Mouse (Mus musculus) stomach, embryonic 15.5 days (tissue): ENCODE data around the gene Sorcs2. TPM values are rescaled to one million over a fixed set of nuclear protein-coding genes. Genes with fewer than 3 reads are reported as not detected.

Experiments used
- ATAC-seq: fragments of 200-750 bp; cut with Nextera tagmentation; 2 replicates; pipeline ENCODE4 v1.8.0; 2017; ENCODE audit warnings: low read depth, moderate number of reproducible peaks, moderate TSS enrichment; ENCODE audit not compliant: insufficient read depth, low FRiP score
- H3K27ac ChIP-seq: fragments of 300-500 bp; sonication (generic); 2 replicates; pipeline ENCODE4 v1.5.1; 2015; ENCODE audit warnings: mild to moderate bottlenecking, inconsistent platforms
- H3K27me3 ChIP-seq: fragments of 300-500 bp; sonication (generic); replicated peaks from 2 replicates; pipeline ENCODE4 v1.6.1; 2015; ENCODE audit warnings: inconsistent platforms
- H3K36me3 ChIP-seq: fragments of 300-500 bp; sonication (generic); 2 replicates; pipeline ENCODE4 v1.6.1; 2015; ENCODE audit warnings: inconsistent platforms
- H3K4me1 ChIP-seq: fragments of 300-500 bp; sonication (generic); 2 replicates; pipeline ENCODE4 v1.6.1; 2015; ENCODE audit warnings: inconsistent platforms
- H3K4me2 ChIP-seq: fragments of 300-500 bp; sonication (generic); 2 replicates; pipeline ENCODE4 v1.6.1; 2015; ENCODE audit warnings: mild to moderate bottlenecking, inconsistent platforms
- H3K4me3 ChIP-seq: fragments of 300-500 bp; sonication (generic); replicated peaks from 2 replicates; pipeline ENCODE4 v1.5.1; 2015; ENCODE audit warnings: inconsistent platforms
- H3K9ac ChIP-seq: fragments of 300-500 bp; sonication (generic); 2 replicates; pipeline ENCODE4 v1.6.1; 2015; ENCODE audit warnings: inconsistent platforms
- H3K9me3 ChIP-seq: fragments of 300-500 bp; sonication (generic); 2 replicates; pipeline ENCODE4 v1.6.1; 2016; ENCODE audit warnings: inconsistent platforms
- WGBS: fragments of 180-500 bp; shearing (Covaris S2); methylation state at CpG from one replicate; pipeline ENCODE4 v1.1.7; 2015; 5-methylcytosine and 5-hydroxymethylcytosine counted together
- polyA plus RNA-seq: library from polyadenylated mRNA; unstranded; fragments of >200 nt; fragmentation: Nextera tagmentation; extraction: Ambion mirVana; gene quantifications from 2 replicates; pipeline ENCODE4 v1.2.1, GENCODE M21; 2015

Gene Sorcs2
- polyA plus RNA-seq: 13.7 TPM in 2 replicates

DNA sequence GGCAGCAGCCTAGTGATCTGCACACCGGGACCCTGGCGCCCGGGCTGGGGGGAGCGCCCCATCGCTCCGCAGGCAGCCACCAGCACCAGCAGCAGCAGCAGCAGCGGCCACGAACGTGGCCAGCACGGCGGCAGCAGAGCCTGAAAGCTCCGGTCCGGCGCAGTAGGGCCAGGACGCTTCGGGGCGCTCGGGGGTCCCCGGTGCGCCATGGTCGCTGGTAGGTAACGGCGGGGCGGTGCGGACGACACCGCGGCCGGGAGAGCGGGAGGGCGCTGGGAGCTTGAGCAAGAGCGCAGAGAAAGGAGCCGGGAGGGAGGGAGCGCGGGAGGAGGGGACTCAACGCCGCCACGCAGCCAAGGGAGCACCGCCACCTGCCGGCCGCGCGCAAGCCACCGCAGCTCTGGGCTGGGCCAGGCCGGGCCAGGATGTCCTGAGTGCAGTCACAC, at the start of gene Sorcs2:
Gene Sorcs2, minus strand, starts transcription at position 303 of the 446 bp plus-strand sequence.
- peak within 1 kb of the TSS; percentile 78 for H3K4me3 ChIP-seq
- 1% methylated on average over 43 of the region's 45 CpGs for WGBS
- H3K4me2 ChIP-seq: peak within 1 kb of the TSS; percentile 99
- H3K4me1 ChIP-seq: peaks cover 24% of the 10 kb centered on the region
- H3K36me3 ChIP-seq: no peaks in the 10 kb centered on the region
- no peaks in the 10 kb centered on the region for H3K9me3 ChIP-seq
- 0 out of 2 replicates have a peak, but pooled peaks cover 4% of the 10 kb centered on the region for H3K27me3 ChIP-seq
- ATAC-seq: peak; percentile 84
- H3K27ac ChIP-seq: no peak within 1 kb of the TSS
- H3K9ac ChIP-seq: peak within 1 kb of the TSS; percentile 87

DNA sequence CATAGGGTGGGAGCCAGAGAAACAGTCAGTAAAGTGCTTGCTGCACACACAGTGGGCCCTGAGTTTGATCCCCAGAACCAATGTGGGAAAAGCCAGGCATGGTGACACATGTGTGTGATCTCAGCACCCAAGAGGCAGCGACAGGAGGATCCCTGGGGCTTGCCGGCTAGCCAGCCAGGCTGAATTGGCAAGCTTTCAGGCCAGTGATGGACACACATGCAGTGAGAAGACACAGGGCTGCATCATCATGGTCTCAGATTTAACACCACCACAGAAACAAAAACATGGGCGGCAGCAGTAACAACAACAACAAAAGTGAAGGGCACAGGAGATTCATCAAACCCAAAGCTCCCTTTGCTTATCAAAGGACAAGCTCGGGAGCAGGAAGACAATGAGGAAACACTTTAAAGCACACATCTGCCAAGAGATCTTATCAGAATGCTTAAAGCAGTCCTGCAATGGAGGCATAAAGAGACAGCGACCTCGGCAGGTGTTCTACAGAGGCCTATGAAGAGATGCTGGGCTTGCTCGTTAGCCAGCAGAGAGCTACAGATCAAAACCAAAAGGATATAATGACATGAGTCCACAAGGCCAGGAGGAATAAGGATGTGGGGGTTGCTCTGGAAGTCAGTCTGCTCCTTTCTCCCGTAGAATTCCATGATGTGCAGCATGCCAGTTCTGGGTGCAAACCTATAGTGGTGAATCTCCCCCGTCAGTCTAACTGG, 48.4 kb upstream of the Sorcs2 start:
- Histone ChIP-seq H3K4me3 (no peak overlapping the region), H3K4me2 (no peak overlapping the region), H3K27me3 (no peaks in the 10 kb centered on the region; the same call in 1 of the 2 replicates), H3K9ac (no peak overlapping the region), H3K9me3 (no peaks in the 10 kb centered on the region), H3K27ac (no peak overlapping the region), H3K36me3 (no peaks in the 10 kb centered on the region), H3K4me1 (0 out of 2 replicates have a peak, but pooled peaks cover 4% of the 10 kb centered on the region)
- 38% methylated on average over 9 of the region's 9 CpGs for WGBS
- no peak for ATAC-seq

DNA sequence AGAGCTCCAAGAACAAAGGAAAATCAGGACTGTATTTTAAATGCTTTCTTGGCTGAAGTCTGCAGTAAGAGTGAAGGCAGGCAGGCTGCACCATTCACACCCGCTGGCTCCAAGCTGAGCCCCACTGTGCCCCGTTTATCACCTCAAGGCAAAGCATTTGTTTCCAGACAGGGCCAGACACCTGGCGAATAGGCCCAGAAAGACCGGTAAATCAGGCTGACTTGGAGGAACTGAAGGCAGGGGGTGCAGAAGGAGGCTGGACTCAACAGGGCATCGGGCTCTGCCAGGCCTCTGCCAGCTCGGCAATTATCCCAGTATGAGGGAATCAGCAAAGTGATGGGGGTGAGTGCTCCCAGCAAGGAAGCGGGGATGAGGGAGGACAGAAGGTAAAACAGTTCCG, 47.1 kb upstream of the Sorcs2 start:
- H3K27ac ChIP-seq: no peak overlapping the region
- H3K36me3 ChIP-seq: no peaks in the 10 kb centered on the region
- H3K27me3 ChIP-seq: no peaks in the 10 kb centered on the region; the same call in 1 of the 2 replicates
- no peak overlapping the region for H3K9ac ChIP-seq
- H3K4me2 ChIP-seq: no peak overlapping the region
- WGBS: 24% methylated on average over 8 of the region's 8 CpGs
- H3K4me1 ChIP-seq: 0 out of 2 replicates have a peak, but pooled peaks cover 4% of the 10 kb centered on the region
- no peak overlapping the region for H3K4me3 ChIP-seq
- ATAC-seq: no peak
- H3K9me3 ChIP-seq: no peaks in the 10 kb centered on the region

DNA sequence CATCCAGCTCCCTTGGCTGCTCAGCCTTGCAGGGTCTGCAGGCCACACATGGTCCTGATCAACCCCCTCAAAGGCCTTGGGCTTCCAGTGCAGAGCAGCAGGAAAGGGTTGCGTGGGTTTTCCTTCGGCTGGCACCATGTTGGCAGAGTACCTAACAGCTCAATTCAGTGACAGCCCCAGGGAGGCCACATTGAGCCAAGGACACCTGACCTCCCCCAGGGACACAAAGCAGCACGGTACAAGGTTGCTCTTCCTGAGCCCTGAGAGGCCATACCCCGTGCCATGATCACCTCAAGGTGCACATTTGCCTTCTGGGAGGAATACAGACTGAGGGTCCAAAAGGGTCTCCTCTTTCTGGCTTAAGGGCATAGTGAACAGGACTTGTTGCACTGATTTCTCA, 46.7 kb upstream of the Sorcs2 start:
- Histone ChIP-seq H3K9ac (no peak overlapping the region), H3K36me3 (no peaks in the 10 kb centered on the region), H3K4me2 (no peak overlapping the region), H3K4me3 (no peak overlapping the region), H3K27ac (no peak overlapping the region), H3K9me3 (no peaks in the 10 kb centered on the region), H3K4me1 (0 out of 2 replicates have a peak, but pooled peaks cover 4% of the 10 kb centered on the region), H3K27me3 (no peaks in the 10 kb centered on the region; the same call in 1 of the 2 replicates)
- 52% methylated on average over 4 of the region's 4 CpGs for WGBS
- ATAC-seq: no peak

GRCm38 (mm10) chr5:36440741-36441140, 42.8 kb upstream of the Sorcs2 start:
- H3K9me3 ChIP-seq: no peaks in the 10 kb centered on the region
- no peak overlapping the region for H3K4me3 ChIP-seq
- H3K36me3 ChIP-seq: no peaks in the 10 kb centered on the region
- ATAC-seq: no peak
- no peak overlapping the region for H3K9ac ChIP-seq
- H3K4me1 ChIP-seq: 0 out of 2 replicates have a peak, but pooled peaks cover 4% of the 10 kb centered on the region
- 60% methylated on average over 3 of the region's 3 CpGs for WGBS
- H3K27me3 ChIP-seq: no peaks in the 10 kb centered on the region; the same call in 1 of the 2 replicates
- no peak overlapping the region for H3K4me2 ChIP-seq
- H3K27ac ChIP-seq: no peak overlapping the region

- Histone ChIP-seq H3K9me3 (no peaks in the 10 kb centered on the region), H3K27ac (no peak overlapping the region), H3K4me2 (no peak overlapping the region), H3K36me3 (no peaks in the 10 kb centered on the region), H3K9ac (no peak overlapping the region), H3K4me3 (no peak overlapping the region), H3K4me1 (no peaks in the 10 kb centered on the region), H3K27me3 (no peaks in the 10 kb centered on the region)
- no peak; the same call in 1 of the 2 replicates for ATAC-seq
- 62% methylated on average over 4 of the region's 4 CpGs for WGBS
These were observed 38.9 kb upstream of the Sorcs2 start for GRCm38 (mm10) chr5:36436858-36437257.

DNA sequence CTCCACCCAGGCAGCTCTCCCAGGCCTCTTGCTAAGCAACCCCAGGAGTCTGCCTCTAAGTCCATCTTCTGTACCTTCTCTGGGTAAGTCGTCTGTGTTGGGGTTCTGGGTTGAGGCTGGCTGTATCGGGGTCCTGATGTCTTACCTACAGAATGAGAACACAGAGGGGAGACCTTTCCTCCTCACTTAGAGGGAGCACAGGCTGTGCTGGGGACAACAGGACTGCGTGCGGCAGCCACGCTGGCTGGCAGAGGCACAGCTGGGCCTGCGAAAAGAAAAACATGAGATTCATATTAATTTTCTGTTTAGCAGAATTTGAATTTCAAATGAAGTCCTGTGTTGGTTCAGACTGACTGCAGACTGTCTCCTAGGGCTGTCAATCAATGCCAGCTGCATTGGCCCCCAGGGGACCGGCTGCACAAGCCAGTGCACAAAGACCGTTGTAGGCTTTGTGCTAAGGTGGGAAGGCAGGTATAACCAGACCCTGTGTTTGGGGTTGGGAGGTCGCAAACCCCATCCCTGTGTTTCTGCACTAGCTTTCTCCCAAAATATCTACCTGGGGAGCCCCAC, 36.5 kb upstream of the Sorcs2 start:
- ATAC-seq: no peak

DNA sequence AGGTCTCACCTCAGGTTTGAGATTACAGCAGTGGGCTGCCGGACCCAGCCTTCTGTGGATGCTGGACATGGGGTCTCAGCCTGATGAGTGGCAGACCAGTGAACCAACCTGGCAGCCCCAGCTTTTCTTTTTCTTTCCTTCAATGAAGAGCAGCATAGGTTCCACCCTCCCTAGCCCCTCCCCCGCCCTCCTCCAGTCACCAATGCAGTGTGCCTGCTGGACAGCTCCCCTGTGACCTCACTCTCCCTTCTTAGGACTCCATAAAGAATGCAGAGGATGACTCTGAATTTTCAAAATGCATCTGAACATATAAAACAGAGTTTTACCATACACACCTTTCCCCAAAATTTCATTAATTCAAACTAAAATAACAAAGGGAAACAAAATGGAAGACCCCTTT, 33.8 kb upstream of the Sorcs2 start:
- no peak overlapping the region for H3K27ac ChIP-seq
- ATAC-seq: no peak
- H3K36me3 ChIP-seq: no peaks in the 10 kb centered on the region
- no peaks in the 10 kb centered on the region for H3K9me3 ChIP-seq
- H3K4me2 ChIP-seq: no peak overlapping the region
- no peak overlapping the region for H3K4me3 ChIP-seq
- 61% methylated on average over 2 of the region's 2 CpGs for WGBS
- no peak overlapping the region for H3K9ac ChIP-seq
- H3K27me3 ChIP-seq: no peaks in the 10 kb centered on the region
- H3K4me1 ChIP-seq: 0 out of 2 replicates have a peak, but pooled peaks cover 5% of the 10 kb centered on the region

More for the DNA sequence above, 36.5 kb upstream of the Sorcs2 start:
- WGBS: 75% methylated on average over 9 of the region's 9 CpGs
- H3K4me3 ChIP-seq: no peak overlapping the region
- no peaks in the 10 kb centered on the region for H3K27me3 ChIP-seq
- H3K9ac ChIP-seq: no peak overlapping the region
- H3K9me3 ChIP-seq: no peaks in the 10 kb centered on the region
- no peaks in the 10 kb centered on the region for H3K36me3 ChIP-seq
- no peak overlapping the region for H3K4me2 ChIP-seq
- H3K4me1 ChIP-seq: no peaks in the 10 kb centered on the region
- H3K27ac ChIP-seq: no peak overlapping the region

- H3K9me3 ChIP-seq: no peaks in the 10 kb centered on the region
- WGBS: 86% methylated on average over 3 of the region's 3 CpGs
- H3K4me2 ChIP-seq: no peak overlapping the region
- H3K27me3 ChIP-seq: no peaks in the 10 kb centered on the region
- H3K36me3 ChIP-seq: no peaks in the 10 kb centered on the region
- no peak overlapping the region for H3K9ac ChIP-seq
- 0 out of 2 replicates have a peak, but pooled peaks cover 5% of the 10 kb centered on the region for H3K4me1 ChIP-seq
- H3K27ac ChIP-seq: no peak overlapping the region
- no peak overlapping the region for H3K4me3 ChIP-seq
- ATAC-seq: no peak
These were observed 31.6 kb upstream of the Sorcs2 start for GRCm38 (mm10) chr5:36429551-36429950.

- Histone ChIP-seq H3K36me3 (no peaks in the 10 kb centered on the region), H3K27me3 (no peaks in the 10 kb centered on the region), H3K4me1 (0 out of 2 replicates have a peak, but pooled peaks cover 5% of the 10 kb centered on the region), H3K9ac (no peak overlapping the region), H3K9me3 (no peaks in the 10 kb centered on the region), H3K4me3 (no peak overlapping the region), H3K27ac (no peak overlapping the region), H3K4me2 (no peak overlapping the region)
- 21% methylated on average over 11 of the region's 11 CpGs for WGBS
- ATAC-seq: no peak
These were observed 29.9 kb upstream of the Sorcs2 start for GRCm38 (mm10) chr5:36427831-36428230.

DNA sequence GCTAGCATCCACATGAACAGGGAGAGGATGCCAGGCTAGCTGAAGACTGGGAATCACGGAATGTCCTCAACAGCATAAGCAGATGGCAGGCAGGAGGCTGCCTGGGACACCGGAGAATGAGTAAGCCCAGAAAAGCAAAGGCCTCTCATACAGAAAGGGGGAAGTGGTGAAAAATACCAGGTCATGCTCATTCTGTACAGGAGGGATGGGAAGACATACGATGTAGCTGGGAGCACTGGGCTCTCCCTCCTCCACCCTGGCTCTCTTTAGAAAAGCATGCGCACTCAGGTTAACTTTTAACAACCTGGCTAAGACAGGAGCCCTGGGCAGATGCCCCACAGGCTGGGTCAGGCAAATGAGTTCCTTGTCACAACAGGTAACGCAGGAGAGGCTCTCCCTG, 28.5 kb upstream of the Sorcs2 start:
- ATAC-seq: no peak
- H3K9me3 ChIP-seq: no peaks in the 10 kb centered on the region
- WGBS: 68% methylated on average over 5 of the region's 5 CpGs

DNA sequence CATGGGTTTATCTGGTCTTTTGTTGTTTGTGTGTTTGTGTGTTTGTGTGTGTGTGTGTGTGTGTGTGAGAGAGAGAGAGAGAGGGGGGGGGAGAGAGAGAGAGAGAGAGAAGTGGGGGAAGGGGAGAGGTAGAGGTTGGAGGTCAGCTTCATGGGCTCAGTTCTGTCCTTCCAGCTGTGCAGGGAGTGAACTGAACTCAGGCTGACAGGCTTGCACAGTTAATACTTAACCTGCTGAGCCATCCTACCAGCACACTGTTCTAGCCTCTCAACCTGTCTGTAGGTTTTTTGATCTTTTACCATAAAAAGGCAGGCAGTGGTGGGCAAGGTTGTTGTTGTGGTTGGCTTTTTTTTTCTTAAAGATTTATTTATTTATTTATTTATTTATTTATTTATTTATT, 26.7 kb upstream of the Sorcs2 start:
- no peak for ATAC-seq
- H3K9ac ChIP-seq: no peak overlapping the region
- H3K27me3 ChIP-seq: no peaks in the 10 kb centered on the region

More for the DNA sequence above, 28.5 kb upstream of the Sorcs2 start:
- H3K27me3 ChIP-seq: no peaks in the 10 kb centered on the region
- 0 out of 2 replicates have a peak, but pooled peaks cover 5% of the 10 kb centered on the region for H3K4me1 ChIP-seq
- H3K4me3 ChIP-seq: no peak overlapping the region
- H3K9ac ChIP-seq: no peak overlapping the region
- no peaks in the 10 kb centered on the region for H3K36me3 ChIP-seq
- no peak overlapping the region for H3K27ac ChIP-seq
- no peak overlapping the region for H3K4me2 ChIP-seq

More for the DNA sequence above, 26.7 kb upstream of the Sorcs2 start:
- no peak overlapping the region for H3K4me3 ChIP-seq
- no peak overlapping the region for H3K27ac ChIP-seq
- H3K4me2 ChIP-seq: no peak overlapping the region
- no peaks in the 10 kb centered on the region for H3K36me3 ChIP-seq
- 0 out of 2 replicates have a peak, but pooled peaks cover 5% of the 10 kb centered on the region for H3K4me1 ChIP-seq
- H3K9me3 ChIP-seq: no peaks in the 10 kb centered on the region
